Mouse (Mus musculus): Measurements from ENCODE around the gene Aldh4a1.

DNA sequence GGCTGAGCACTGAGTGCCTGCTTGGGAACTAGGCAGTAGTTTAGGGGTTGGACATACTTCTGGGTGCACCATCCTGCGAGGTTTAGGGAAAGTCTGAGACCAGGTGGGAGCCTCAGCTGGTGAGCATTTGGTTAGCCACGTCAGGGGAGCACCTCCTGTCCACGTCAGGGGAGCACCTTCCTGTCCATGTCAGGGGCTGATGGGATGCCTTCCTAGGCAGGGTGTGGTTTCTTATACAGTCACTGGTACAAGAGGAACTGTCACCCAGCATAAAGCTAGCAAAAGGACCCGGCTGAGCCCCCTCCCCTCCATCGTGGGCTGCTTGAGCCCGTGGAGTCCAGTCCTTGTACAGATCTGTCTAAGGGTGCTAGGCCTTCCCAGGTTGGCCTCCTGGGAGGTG is 40.3 kb upstream of the Aldh4a1 start:
- TF ChIP-seq GATA1 (IDR thresholded peaks at IDR 0.05; ENCODE audit: borderline replicate concordance, low read length) = no peak
- no peak for TF ChIP-seq FLI1 (IDR thresholded peaks at IDR 0.05; ENCODE audit: low read length)

All from megakaryocyte, embryonic 14.5 days (primary cell).